Mouse (Mus musculus) activated CD4-positive, CD25-positive, alpha-beta regulatory T cell, adult 4 months (primary cell): ENCODE data around the gene Pla2g3. TPM values are rescaled to one million over a fixed set of nuclear protein-coding genes. Genes with fewer than 3 reads are reported as not detected.

Experiments
- ATAC-seq: one replicate; pipeline ENCODE4 v1.8.0; 2017
- polyA plus RNA-seq, 2 experiments: library from polyadenylated mRNA; unstranded; fragments of 100-300 nt; shearing (Covaris generic); gene quantifications; one replicate each; pipeline ENCODE4 v1.2.1; 2017

Pla2g3 gene
- polyA plus RNA-seq, 2 experiments from 2014 or later: 0.22 to 0.42 TPM

DNA sequence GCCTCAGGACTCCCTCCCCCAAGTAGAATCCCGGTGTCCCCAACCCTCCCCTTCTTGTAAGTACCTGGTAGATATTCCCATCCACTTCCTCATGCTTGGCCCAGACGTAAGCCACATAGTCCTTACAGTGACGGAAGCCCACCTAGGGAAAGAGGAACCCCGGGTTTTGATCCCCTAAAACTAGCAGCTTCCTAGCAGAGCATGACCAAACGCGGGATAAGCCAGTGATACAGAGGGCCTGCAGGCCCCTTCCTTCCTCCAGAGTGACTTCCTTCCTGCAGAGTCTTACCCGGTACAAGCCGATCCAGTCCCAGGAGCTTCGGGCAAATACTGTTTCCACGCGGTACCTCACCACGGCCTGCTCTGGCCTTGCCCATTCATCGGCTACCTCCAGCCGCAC lies 7.4 kb downstream of the Pla2g3 start:
- ATAC-seq: no peak

DNA sequence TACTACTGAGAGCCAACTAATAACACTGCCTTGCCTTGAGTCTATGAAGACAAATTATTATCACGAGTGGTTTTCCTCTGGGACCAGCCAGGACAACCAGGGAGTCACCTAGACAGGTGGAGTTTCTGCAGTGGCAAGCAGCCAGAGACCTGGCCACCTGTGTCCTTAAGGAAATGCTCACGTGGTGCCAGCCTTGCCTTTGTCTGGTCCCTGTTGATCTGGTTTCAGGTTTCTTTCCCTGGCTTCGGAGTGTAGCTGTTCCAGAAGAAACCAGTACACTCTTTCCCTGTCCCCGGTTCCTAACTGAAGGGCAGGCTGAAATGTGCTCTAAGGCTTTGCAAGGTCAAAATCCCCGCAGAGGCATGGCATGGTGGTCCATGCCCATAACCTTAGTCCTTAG lies 8.7 kb downstream of the Pla2g3 start:
- ATAC-seq: no peak

DNA sequence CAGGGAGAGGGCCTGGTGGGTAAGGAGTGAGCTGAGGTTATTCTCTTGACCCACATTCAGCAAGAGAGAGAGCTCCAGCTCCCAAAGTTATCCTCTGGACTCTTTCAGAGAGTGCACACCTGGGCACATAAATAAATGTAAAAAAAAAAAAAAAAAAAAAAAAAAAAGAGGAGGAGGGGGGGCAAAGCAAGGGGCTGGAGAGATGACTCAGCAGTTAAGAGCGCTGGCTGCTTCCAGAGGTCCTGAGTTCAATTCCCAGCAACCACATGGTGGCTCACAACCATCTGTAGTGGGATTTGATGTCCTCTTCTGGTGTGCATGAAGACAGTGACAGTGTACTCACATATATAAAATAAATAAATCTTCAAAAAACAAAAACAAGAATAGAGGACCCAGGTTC lies 9.2 kb downstream of the Pla2g3 start:
- ATAC-seq: no peak

DNA sequence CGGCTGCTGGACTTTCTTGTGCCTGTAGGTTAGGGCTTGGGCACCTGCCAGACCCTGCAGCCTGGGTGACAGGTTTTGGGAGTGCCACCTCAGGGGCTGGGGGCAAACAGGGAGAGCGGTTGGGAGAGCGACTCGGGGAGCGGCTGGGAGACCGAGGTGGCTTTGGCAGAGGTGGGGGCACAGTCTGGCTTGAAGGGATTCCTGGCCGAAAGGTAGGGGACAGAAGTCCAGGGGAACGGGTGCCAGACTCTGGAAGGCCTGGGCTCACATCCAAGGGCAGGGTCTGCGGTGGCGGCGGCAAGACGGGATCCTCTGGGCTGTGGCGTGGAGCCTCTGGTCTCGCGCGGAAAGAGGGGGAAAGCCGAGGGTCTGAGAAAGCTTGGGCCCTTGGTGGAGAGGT lies 14.0 kb downstream of the Pla2g3 start:
- no peak for ATAC-seq

DNA sequence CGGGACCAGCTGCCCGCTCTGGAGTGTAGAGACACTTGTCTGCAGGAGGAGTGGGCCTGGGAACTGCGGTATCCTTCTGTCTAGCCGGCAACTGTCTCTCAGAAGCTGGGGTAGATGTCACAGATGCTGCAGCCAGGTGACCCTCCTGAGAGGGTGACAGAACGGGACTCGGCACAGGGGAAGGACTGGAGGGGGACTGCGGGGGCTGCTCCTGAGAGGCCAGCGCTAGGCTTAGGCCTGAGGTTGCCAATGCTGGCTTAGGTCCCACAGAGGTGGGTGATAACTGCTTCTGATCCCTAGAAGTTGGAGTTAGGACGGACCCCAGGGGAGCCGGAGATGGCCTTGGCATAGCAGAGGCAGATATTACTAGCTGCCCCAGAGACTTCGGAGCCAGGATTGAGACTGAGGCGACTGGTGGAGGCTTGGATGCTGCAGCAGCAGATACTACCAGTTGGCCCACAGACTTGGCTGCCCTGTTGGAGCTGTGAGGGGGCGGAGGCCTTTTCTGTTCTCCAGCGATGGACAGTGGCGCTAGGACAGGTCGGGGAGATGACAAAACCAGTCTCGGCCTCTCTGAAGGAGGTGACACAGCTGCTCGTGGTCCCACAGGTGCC lies 14.5 kb downstream of the Pla2g3 start:
- no peak for ATAC-seq

DNA sequence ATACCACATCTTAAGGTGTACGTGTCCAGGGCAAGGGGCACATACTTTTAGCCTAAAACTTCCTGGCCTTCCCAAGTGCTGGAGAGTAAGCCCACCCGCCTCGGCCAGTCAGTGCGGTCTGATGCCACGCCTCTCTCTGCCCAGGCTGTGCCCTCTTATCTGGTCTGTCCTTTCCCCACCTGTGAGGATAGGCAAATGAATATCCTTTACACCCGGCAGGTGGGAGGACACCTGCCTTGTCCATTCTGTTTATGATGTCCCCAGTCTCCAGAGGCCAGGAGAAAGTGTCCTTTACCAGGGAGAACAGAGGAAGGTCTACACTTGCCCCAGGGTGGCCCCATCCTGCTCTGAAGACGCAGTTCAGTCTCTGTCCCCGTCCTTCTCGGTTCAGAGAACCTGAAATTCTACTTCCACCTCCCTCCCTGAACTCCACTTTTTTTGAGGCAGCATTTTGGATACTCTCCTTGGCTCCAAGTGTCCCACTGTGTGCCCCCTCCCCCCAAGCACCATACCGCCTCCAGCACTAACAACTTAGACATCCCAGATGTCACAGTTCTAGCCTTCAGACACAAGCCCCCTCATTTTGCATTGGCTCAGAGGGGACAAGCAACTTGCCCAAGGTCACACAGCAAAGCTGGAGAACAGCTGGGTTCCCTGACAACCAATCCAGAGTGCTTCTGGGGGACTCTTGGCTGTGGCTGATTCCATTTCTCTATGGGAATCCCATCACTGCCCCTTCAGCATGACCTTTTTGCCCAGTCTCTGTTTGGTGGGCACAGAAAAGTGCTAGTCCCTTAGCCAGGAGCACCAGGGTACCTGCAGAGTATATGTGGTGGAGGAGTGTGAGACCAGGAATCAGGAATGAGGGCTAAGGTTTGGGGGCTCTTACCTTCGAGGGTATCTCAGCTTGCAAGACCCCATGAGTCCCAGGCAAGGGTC lies 15.9 kb downstream of the Pla2g3 start:
- ATAC-seq: no peak

DNA sequence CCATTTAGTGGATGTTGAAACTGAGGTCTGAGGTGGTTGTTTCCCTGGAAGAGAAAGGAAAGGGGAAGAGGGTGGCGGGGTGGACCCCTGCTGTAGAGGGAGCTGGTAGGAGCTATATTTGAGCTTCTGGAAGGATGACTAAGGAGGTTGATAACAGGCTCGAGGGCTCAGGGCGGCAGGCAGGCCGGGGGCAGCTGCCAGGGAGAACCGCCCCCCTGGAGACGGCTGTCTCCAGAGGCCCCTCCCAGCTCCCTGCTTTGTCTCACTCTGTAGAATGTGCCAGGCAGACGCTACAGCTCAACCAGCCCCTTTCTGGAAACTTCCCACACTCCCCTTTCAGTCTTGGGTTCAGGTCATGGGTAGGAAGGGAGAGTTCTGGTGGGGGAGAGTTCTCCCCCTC lies 20.1 kb downstream of the Pla2g3 start:
- no peak for ATAC-seq

DNA sequence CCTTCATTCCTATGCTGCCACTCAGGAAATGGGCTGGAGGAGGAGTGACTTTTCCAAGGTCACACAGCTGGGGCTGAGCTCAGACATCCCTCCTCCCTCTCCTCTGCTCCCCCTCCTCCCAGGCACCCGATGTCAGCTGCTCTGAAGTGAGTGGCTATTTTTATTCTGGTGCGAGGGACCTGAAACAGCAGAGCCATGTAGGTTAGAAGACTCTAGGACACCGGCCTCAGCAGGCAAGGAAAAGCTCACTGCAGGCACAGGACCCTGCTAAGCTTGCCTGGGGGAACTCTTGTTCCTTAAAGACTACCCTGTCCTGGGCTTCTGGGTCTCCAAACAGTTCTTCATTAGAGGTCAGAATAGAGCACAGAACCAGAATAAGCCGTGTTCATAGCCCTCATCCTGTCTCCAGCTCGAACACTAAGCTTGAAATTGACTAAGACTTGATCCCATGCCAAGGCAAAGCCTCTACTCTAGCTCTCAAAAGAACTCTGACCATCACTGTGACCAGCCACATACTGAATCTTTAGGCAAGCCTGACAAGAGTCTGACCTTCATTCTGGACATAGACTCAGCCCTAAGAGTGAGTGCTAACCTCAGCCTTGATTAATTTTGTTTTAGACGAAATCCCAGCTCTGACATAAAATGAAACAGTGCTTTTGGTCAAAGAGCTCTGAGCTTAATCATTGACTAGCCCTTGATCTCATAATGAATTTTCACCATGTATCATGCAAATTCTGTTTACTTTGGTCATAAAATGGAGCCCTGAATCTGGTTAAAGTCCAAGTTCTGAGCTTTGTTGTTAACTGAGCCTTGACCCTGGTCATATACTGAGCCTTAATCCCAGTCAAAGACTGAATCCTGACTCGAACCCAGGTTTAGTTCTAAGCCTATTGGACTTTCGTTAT lies 21.3 kb downstream of the Pla2g3 start:
- ATAC-seq: no peak

DNA sequence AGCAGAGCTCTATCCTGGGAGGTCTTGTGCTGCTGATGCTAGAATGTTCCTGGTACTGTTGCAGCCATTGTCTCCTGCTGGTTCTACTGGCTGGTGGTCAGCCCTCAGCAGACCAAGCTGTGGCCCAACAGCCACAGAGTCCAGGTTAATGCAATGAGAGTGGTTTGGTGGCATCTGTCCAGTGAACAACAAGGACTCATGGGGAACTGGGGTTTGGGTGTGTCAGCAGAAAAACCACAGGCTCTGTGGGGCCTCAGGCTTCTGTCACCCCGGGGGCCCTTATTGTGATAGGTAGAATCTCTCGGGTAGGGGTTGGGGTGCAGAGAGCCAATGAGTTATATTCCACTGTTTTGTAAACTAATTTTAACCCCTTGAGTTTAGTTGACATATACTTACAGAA lies 22.2 kb downstream of the Pla2g3 start:
- ATAC-seq: no peak

DNA sequence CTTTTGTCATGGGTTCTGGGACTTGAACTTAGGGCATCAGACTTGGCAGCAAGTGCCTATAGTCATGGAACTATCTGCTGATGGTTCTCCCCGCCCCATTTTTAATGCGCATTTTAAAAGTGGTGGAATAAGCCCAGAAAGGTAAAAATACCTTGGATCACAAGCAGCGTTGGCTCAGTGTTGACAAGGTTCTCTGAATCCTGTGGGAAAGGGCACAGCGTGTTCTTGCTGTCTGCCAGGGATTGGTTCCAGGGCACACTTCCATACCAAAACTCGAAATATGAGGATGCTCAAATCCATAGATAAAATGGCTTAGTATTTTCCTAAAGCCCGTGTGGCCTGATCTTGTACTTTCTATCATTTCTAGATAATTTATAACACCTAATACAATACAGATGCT lies 25.2 kb downstream of the Pla2g3 start:
- ATAC-seq: no peak

DNA sequence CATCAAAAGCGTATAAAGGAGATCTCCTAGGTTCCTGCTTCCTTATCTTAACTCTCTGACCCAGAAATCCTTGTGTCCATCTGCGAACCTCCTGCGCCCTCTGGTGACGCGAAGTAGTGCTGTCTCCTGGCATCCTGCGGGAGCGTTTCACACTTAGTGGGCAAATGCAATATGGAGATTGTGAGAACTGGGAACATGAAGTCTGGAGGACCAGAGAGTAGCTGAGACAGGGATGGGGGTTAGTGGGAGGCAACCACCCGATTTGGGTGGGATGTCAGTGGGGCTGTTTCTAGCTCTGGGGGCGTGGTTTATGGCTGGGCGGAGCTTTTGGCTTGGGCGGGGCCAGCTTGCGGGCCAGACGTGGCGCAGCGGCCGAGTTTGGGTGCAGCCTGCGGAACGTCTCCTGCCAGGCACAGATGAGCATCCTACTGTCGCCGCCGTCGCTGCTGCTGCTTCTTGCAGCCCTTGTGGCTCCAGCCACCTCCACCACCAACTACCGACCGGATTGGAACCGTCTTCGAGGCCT lies 26.5 kb downstream of the Pla2g3 start, which contains the start of gene Selenom:
Gene Selenom, plus strand, starts transcription at position 156 of the 526 bp plus-strand sequence.
- ATAC-seq: peak; percentile 85

DNA sequence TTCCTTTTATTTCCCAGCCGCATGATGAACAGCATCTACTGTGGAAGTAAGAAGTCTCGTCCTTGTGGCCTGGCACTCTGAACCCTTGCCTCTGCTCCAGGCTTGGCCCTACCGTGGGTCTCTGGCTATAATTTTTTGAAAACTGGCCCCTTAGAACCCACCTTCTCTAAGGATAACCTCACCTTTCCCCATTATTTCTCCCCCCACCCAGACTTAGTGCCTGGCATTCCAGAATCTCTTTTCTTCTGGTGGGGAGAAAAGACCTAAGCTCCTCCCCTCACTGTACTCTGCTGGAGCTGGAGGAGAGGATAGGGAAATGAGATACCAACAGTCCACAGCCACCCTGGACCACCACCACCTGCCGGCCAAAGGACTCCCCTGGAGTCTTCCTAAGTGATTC lies 27.1 kb downstream of the Pla2g3 start:
- ATAC-seq: no peak

DNA sequence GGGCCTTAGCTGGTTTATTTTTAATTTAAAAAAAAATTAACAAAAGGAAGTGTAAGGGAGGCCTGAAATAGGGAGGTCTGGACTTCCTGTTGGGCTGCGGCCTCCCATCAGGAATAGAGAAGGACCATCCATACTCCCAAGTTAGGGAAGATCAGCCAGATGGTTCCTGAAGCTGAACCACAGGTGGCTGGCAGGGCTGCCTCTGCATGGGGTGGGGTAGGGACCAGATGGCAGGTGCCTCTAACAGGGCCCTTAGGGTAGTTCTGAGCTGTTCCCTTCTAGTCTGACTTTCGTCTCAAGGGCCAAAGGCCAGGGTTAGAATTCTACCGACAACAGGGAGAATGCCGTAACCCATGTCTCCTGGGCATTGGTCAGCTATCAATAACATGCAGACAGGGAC lies 27.6 kb downstream of the Pla2g3 start:
- ATAC-seq: no peak

DNA sequence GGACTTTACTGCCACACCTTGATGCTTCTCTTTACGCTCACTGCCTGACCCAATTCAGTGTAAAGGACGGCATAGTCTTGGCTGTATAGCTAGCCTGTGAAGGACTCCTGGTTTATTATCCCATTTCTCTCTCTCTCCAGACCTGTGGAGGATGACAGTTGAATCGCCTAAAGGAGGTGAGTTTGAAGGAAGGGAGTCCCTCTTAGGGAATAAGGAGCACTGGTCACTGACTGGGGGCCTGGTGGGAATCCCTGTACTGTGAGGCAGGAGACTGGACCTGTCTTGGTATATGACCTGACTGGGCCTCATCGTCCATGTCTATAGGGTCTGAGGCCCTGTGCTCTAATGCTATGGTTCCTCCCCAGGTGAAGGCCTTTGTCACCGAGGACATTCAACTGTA lies 28.0 kb downstream of the Pla2g3 start:
- no peak for ATAC-seq

DNA sequence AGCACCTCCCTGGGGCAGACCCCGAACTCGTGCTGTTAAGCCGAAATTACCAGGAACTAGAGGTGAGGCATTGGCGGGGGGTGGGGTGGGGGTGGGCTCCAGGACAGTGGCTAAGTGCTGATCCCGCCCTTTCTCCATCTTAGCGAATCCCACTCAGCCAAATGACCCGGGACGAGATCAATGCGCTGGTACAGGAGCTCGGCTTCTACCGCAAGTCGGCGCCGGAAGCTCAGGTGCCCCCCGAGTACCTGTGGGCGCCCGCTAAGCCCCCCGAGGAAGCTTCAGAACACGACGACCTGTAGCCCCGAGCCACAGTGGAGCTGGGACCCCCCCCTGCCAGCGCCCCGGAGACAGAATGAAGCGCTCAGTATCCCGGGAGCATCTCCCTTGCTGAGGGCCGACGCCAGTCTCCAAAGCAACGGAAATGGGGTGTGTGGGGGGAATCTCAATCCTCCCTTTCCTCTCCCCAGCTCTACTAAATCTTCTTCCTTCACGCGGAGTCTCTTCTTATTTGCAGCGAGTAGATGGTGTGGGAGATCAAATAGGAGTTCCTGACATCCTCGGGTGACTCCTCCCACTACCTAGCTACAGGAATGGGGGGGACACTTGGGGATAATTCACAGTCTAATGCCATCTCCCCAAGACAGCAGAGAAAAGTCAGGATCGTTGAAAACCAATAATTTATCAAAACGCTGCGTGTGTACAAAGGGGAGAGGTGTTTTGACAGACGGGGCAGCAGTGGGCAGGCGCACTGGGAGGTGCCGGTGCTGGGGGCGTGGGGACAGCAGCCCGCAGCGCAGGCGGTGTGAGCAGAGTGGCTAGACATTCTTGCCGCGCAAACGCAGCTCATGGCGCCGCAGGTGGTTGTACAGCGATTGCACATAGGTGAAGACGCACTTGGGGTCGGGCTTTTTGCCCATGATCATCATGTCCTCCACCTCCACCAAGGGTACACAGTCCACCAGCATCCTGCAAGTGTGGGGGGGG lies 29.1 kb downstream of the Pla2g3 start:
- no peak for ATAC-seq

DNA sequence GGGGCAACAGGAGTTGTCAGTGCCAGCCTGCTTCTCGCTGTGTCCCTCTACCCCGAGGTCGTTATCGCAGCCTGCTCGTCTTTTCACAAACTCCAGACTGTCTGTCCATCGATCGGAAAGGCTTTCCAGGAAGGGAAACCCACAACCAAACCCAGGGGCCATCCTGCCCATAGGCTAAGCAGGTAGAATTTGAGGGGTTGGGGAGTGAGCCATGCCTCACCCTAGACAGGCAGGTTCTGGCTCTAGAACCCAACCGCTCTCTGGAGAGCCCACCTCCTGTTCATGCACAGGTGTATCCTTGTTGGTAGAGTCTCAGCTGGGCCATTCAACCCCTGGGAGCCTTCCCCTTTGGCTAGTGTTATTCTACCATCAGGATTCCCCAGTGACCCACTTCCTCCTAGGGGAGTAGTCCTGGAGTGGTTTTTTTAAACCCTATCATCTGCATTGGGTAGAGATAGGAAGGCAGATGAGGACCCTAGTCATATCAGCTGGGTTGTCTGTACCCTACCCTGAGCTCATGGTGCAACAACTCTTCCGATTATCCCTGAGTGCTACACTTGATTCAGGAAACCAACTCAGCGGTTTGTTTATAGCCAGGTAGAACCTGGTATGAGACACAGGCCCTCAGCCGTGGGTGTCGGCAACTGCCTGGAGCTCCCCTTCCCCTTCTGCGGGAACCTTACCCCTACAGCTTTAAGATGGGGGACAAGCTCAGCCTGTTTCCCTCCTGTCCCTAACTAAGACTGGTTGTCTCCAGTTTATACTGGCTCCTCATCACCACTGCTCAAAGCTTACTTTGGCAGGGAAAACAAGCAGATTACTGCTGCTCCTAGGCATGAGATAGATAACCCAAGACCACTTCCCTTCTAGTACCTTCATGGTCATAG lies 30.0 kb downstream of the Pla2g3 start:
- ATAC-seq: no peak

DNA sequence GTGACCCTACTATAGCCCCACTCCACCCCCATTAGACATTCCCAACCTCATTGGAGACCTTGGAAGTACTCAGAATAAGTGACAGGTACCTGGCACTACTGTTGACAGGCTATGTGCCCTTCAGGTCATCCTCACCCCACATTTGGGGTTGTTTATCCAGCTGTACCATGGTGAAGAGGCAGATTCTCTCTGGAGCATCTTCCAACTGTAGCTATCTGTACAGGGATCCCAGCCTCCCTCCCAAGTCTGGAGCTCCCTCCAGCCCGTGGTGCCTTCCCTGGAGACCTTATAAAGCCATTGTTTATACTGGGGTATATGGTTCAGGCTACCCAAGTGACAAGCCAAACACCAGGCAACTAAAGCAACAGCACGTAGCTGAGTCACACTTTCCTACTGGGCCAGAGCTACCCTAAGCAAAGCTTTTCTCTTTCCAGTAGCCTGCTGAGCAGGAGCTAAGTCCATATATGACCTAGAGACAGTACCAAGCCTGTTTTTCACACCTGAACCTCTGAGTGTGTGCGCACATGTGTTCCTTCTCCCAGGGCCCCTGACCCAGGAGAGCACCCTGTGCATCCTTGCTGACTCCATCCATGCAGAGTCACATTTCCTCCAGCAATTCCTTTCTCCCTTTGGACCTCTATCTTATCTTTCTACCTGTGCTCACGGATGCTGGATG lies 31.1 kb downstream of the Pla2g3 start:
- no peak for ATAC-seq

DNA sequence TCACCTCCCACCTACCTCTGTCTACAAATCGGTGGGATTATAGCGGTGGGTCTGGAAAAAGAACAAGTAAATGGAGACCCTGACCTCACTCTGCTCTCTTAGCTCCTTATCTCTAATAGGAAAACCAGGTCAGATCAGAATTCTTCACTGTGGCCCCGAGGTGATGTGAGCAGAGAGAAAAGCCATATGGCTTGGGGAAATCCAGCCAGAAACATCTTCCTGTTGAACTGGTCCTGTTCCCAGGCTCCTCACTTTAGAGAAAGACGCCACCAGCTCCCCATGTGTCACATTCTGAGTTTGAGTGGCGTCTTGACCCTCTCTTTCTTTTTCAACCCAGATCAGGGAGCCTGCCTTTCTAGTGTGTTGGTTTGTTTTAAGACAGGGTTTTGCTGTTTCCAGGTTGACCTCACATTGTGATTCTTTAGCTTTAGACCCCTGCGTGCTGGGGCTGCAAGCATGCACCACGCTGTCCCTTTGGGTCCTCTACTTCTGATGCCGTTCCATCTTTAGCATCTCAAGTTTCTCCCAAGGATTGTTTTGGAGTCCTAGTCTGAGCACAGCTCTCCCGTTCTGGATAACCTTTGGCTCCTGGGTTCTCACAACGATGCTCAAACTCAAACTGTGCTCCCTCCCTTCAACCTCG lies 31.8 kb downstream of the Pla2g3 start:
- no peak for ATAC-seq

DNA sequence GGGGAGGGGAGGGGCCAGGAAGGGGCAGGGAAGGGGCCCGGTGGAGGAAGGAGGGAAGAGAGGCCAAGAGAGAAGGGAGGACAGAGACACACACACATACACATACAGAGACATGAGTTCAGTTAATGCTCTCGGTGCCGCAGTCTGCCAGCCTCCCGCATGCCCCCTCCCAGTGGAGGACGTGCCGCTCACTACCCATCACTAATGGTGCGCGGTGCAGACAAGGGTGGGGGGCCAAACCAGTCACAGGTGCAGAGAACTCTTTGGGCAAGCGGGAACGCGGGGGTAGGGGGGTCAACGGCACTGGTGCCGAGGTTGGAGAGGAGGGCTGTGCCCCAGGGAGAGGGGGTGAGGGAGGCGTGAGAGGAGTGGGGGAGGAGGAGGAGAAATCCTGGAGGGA lies 32.8 kb downstream of the Pla2g3 start:
- ATAC-seq: no peak
